Mouse (Mus musculus): ENCODE measurements around the gene Paics. TPM values are rescaled to one million over a fixed set of nuclear protein-coding genes. Genes with fewer than 3 reads are reported as not detected.

The Paics gene
- total and polyA plus RNA-seq, 2 experiments from 2014 or later, result 96.6 to 137 TPM

- WGBS, result 88% methylated on average over 7 of the region's 7 CpGs
- H3K4me2 ChIP-seq (ENCODE audit: low read depth, low read length, poor library complexity, severe bottlenecking), result no peak overlapping the region
- ATAC-seq (ENCODE audit: low FRiP score), result no peak
Observed at GRCm38 (mm10) chr5:76929180-76929877, 21.8 kb upstream of the Paics start.

GRCm38 (mm10) chr5:76939717-76940116, 11.4 kb upstream of the Paics start:
- Histone ChIP-seq H3K27me3 (ENCODE audit: insufficient read depth, low read length) (no peaks in the 10 kb centered on the region), H3K36me3 (ENCODE audit: insufficient read depth, low read length) (no peaks in the 10 kb centered on the region), H3K4me1 (ENCODE audit: insufficient read depth, low read length) (no peaks in the 10 kb centered on the region), H3K9ac (replicated peaks; ENCODE audit: low read length, poor library complexity, severe bottlenecking) (no peak overlapping the region), H3K27ac (ENCODE audit: low read depth, low read length) (no peak overlapping the region), H3K4me2 (ENCODE audit: low read depth, low read length, poor library complexity, severe bottlenecking) (no peak overlapping the region), H3K9me3 (ENCODE audit: low read length) (no peaks in the 10 kb centered on the region), H3K4me3 (ENCODE audit: low read depth, low read length) (no peak overlapping the region)
- WGBS, result 97% methylated on average over 8 of the region's 8 CpGs
- DNase-seq (ENCODE audit: low spot score), result no peak
- ATAC-seq (ENCODE audit: low FRiP score), result no peak
- no peak for TF ChIP-seq CTCF (IDR thresholded peaks at IDR 0.05)

More at GRCm38 (mm10) chr5:76929180-76929877, 21.8 kb upstream of the Paics start:
- Histone ChIP-seq H3K9ac (replicated peaks; ENCODE audit: low read length, poor library complexity, severe bottlenecking) (no peak overlapping the region), H3K27ac (ENCODE audit: low read depth, low read length) (no peak overlapping the region), H3K9me3 (ENCODE audit: low read length) (no peaks in the 10 kb centered on the region), H3K4me1 (ENCODE audit: insufficient read depth, low read length) (no peaks in the 10 kb centered on the region), H3K4me3 (ENCODE audit: low read depth, low read length) (no peak overlapping the region), H3K27me3 (ENCODE audit: insufficient read depth, low read length) (no peaks in the 10 kb centered on the region), H3K36me3 (ENCODE audit: insufficient read depth, low read length) (peaks cover 10% of the 10 kb centered on the region; the same call in 1 of the 2 replicates)
- no peak for DNase-seq (ENCODE audit: low spot score)
- TF ChIP-seq CTCF (IDR thresholded peaks at IDR 0.05), result no peak

GRCm38 (mm10) chr5:76941975-76942374, 9.1 kb upstream of the Paics start:
- H3K27ac ChIP-seq (ENCODE audit: low read depth, low read length), result no peak overlapping the region
- DNase-seq (ENCODE audit: low spot score), result no peak
- ATAC-seq (ENCODE audit: low FRiP score), result no peak

GRCm38 (mm10) chr5:76942505-76942904, 8.6 kb upstream of the Paics start:
- DNase-seq (ENCODE audit: low spot score) (no peak), ATAC-seq (ENCODE audit: low FRiP score) (no peak)
- no peaks in the 10 kb centered on the region for H3K4me1 ChIP-seq (ENCODE audit: insufficient read depth, low read length)
- H3K27me3 ChIP-seq (ENCODE audit: insufficient read depth, low read length), result no peaks in the 10 kb centered on the region
- H3K9ac ChIP-seq (replicated peaks; ENCODE audit: low read length, poor library complexity, severe bottlenecking), result no peak overlapping the region
- H3K27ac ChIP-seq (ENCODE audit: low read depth, low read length), result no peak overlapping the region
- WGBS, result 92% methylated on average over 4 of the region's 4 CpGs
- H3K4me2 ChIP-seq (ENCODE audit: low read depth, low read length, poor library complexity, severe bottlenecking), result no peak overlapping the region
- H3K36me3 ChIP-seq (ENCODE audit: insufficient read depth, low read length), result 0 out of 2 replicates have a peak, but pooled peaks cover 2% of the 10 kb centered on the region
- H3K9me3 ChIP-seq (ENCODE audit: low read length), result no peaks in the 10 kb centered on the region
- H3K4me3 ChIP-seq (ENCODE audit: low read depth, low read length), result no peak overlapping the region
- no peak for TF ChIP-seq CTCF (IDR thresholded peaks at IDR 0.05)

More at GRCm38 (mm10) chr5:76941975-76942374, 9.1 kb upstream of the Paics start:
- 93% methylated on average over 4 of the region's 4 CpGs for WGBS
- Histone ChIP-seq H3K4me2 (ENCODE audit: low read depth, low read length, poor library complexity, severe bottlenecking) (no peak overlapping the region), H3K9ac (replicated peaks; ENCODE audit: low read length, poor library complexity, severe bottlenecking) (no peak overlapping the region), H3K9me3 (ENCODE audit: low read length) (no peaks in the 10 kb centered on the region), H3K27me3 (ENCODE audit: insufficient read depth, low read length) (no peaks in the 10 kb centered on the region), H3K4me1 (ENCODE audit: insufficient read depth, low read length) (no peaks in the 10 kb centered on the region), H3K36me3 (ENCODE audit: insufficient read depth, low read length) (no peaks in the 10 kb centered on the region), H3K4me3 (ENCODE audit: low read depth, low read length) (no peak overlapping the region)
- no peak for TF ChIP-seq CTCF (IDR thresholded peaks at IDR 0.05)

GRCm38 (mm10) chr5:76944965-76945677, 6.0 kb upstream of the Paics start:
- no peak for TF ChIP-seq CTCF (IDR thresholded peaks at IDR 0.05)
- H3K4me3 ChIP-seq (ENCODE audit: low read depth, low read length), result no peak overlapping the region

GRCm38 (mm10) chr5:76945678-76946033, 5.5 kb upstream of the Paics start:
- no peak overlapping the region for H3K4me3 ChIP-seq (ENCODE audit: low read depth, low read length)
- no peaks in the 10 kb centered on the region for H3K27me3 ChIP-seq (ENCODE audit: insufficient read depth, low read length)
- no peak overlapping the region for H3K4me2 ChIP-seq (ENCODE audit: low read depth, low read length, poor library complexity, severe bottlenecking)
- H3K4me1 ChIP-seq (ENCODE audit: insufficient read depth, low read length), result 0 out of 2 replicates have a peak, but pooled peaks cover 3% of the 10 kb centered on the region
- WGBS, result 75% methylated on average over 2 of the region's 2 CpGs
- H3K9me3 ChIP-seq (ENCODE audit: low read length), result no peaks in the 10 kb centered on the region
- no peak for TF ChIP-seq CTCF (IDR thresholded peaks at IDR 0.05)
- H3K9ac ChIP-seq (replicated peaks; ENCODE audit: low read length, poor library complexity, severe bottlenecking), result no peak overlapping the region
- no peak for DNase-seq (ENCODE audit: low spot score)
- no peak for ATAC-seq (ENCODE audit: low FRiP score)
- 0 out of 2 replicates have a peak, but pooled peaks cover 2% of the 10 kb centered on the region for H3K36me3 ChIP-seq (ENCODE audit: insufficient read depth, low read length)
- H3K27ac ChIP-seq (ENCODE audit: low read depth, low read length), result no peak overlapping the region

More at GRCm38 (mm10) chr5:76944965-76945677, 6.0 kb upstream of the Paics start:
- no peaks in the 10 kb centered on the region for H3K9me3 ChIP-seq (ENCODE audit: low read length)
- WGBS, result 84% methylated on average over 6 of the region's 6 CpGs
- H3K36me3 ChIP-seq (ENCODE audit: insufficient read depth, low read length), result 0 out of 2 replicates have a peak, but pooled peaks cover 2% of the 10 kb centered on the region
- H3K9ac ChIP-seq (replicated peaks; ENCODE audit: low read length, poor library complexity, severe bottlenecking), result no peak overlapping the region
- H3K27me3 ChIP-seq (ENCODE audit: insufficient read depth, low read length), result no peaks in the 10 kb centered on the region
- H3K4me1 ChIP-seq (ENCODE audit: insufficient read depth, low read length), result 0 out of 2 replicates have a peak, but pooled peaks cover 3% of the 10 kb centered on the region
- DNase-seq (ENCODE audit: low spot score) (no peak), ATAC-seq (ENCODE audit: low FRiP score) (no peak)
- no peak overlapping the region for H3K4me2 ChIP-seq (ENCODE audit: low read depth, low read length, poor library complexity, severe bottlenecking)
- no peak overlapping the region for H3K27ac ChIP-seq (ENCODE audit: low read depth, low read length)

All from midbrain, postnatal 0 days (tissue).